Mouse (Mus musculus) kidney, postnatal 4 days (tissue): ENCODE data around the gene Tnfrsf14.

Experiments used
- DNase-seq, 2 experiments: peaks; one replicate each; pipeline ENCODE4 v3.0.0; 2021; ENCODE audit warnings: mixed read lengths in 2 of 2

The Tnfrsf14 gene

GRCm38 (mm10) chr4:154948066-154948939, 19.9 kb upstream of the Tnfrsf14 start:
- DNase-seq: no peak

- DNase-seq: peak; percentile 81 to 88
These were observed 18.0 kb upstream of the Tnfrsf14 start for GRCm38 (mm10) chr4:154946319-154946718.

GRCm38 (mm10) chr4:154944121-154944590, 15.8 kb upstream of the Tnfrsf14 start:
- DNase-seq: peak; percentile 73 to 84

- DNase-seq: no peak
These were observed 15.1 kb upstream of the Tnfrsf14 start for GRCm38 (mm10) chr4:154943323-154944039.

GRCm38 (mm10) chr4:154942632-154943322, 14.4 kb upstream of the Tnfrsf14 start:
- no peak for DNase-seq

GRCm38 (mm10) chr4:154941831-154942230, 13.5 kb upstream of the Tnfrsf14 start:
- no peak for DNase-seq

- no peak for DNase-seq
These were observed 11.8 kb upstream of the Tnfrsf14 start for GRCm38 (mm10) chr4:154940156-154940555.

- no peak for DNase-seq
These were observed 9.4 kb upstream of the Tnfrsf14 start for GRCm38 (mm10) chr4:154937746-154938145.

- DNase-seq: no peak
These were observed 8.3 kb upstream of the Tnfrsf14 start for GRCm38 (mm10) chr4:154936542-154937255.

- DNase-seq: no peak
These were observed 7.4 kb upstream of the Tnfrsf14 start for GRCm38 (mm10) chr4:154935788-154936187.

GRCm38 (mm10) chr4:154934800-154935199, 6.4 kb upstream of the Tnfrsf14 start:
- DNase-seq: no peak

- no peak for DNase-seq
These were observed 5.0 kb upstream of the Tnfrsf14 start for GRCm38 (mm10) chr4:154933306-154933907.

- no peak for DNase-seq
These were observed 811 bp upstream of the Tnfrsf14 start for GRCm38 (mm10) chr4:154929088-154929660.

- peak; percentile 44 to 61 for DNase-seq
These were observed 445 bp downstream of the Tnfrsf14 start for GRCm38 (mm10) chr4:154927899-154928337.

GRCm38 (mm10) chr4:154926969-154927898, 1.1 kb downstream of the Tnfrsf14 start:
- DNase-seq: no peak

GRCm38 (mm10) chr4:154925413-154925812, 3.0 kb downstream of the Tnfrsf14 start:
- DNase-seq: no peak

GRCm38 (mm10) chr4:154922931-154923330, 5.4 kb downstream of the Tnfrsf14 start:
- DNase-seq: no peak

- no peak for DNase-seq
These were observed 6.1 kb downstream of the Tnfrsf14 start for GRCm38 (mm10) chr4:154922291-154922690.

GRCm38 (mm10) chr4:154916662-154917061, 11.7 kb downstream of the Tnfrsf14 start:
- DNase-seq: no peak

GRCm38 (mm10) chr4:154915286-154915685, 13.1 kb downstream of the Tnfrsf14 start:
- no peak for DNase-seq
